Mouse (Mus musculus): ENCODE measurements around the gene Lrtm2.

- TF ChIP-seq CTCF (IDR thresholded peaks at IDR 0.05) (no peak), EP300 (IDR thresholded peaks at IDR 0.05) (no peak)
Measured at GRCm38 (mm10) chr6:119324776-119325175, 5.8 kb downstream of the Lrtm2 start.
